ENCODE assay signal across 15 mouse cellular contexts in genomic region chr11:105459900-105460299, GRCm38 (mm10). TPM values are rescaled to one million over a fixed set of nuclear protein-coding genes. Genes with fewer than 3 reads are reported as not detected.
DNase-seq lines count a peak whose midpoint lies in the region; ATAC-seq lines count a peak whose summit lies in the region.
"Had no signal": no experiment of that assay in that cellular context is flagged by ENCODE, and none has a peak within 500 bp of the region (broad histone marks: within the 10 kb centered on the region; RNA-seq: fewer than 3 reads in every experiment).

No protein-coding gene starts in this region.

- H3K4me3 ChIP-seq in midbrain, embryonic 11.5 days (ENCODE audit: low read depth, low read length): no peak overlapping the region
- H3K4me3 ChIP-seq in midbrain, embryonic 15.5 days: no peak overlapping the region
- H3K4me3 ChIP-seq: forebrain, embryonic 10.5 days; heart, adult 2 months; liver, embryonic 13.5 days had no signal

- H3K9me3 ChIP-seq in midbrain, embryonic 11.5 days (ENCODE audit: control insufficient read depth, low read length): no peaks in the 10 kb centered on the region
- no peaks in the 10 kb centered on the region for H3K9me3 ChIP-seq in midbrain, embryonic 15.5 days
- H3K9me3 ChIP-seq: forebrain, embryonic 10.5 days; liver, embryonic 13.5 days had no signal

- DNase-seq in kidney, adult 11 months: peak; percentile 29
- DNase-seq in kidney, postnatal 4 days: no peak
- peak; percentile 82 for DNase-seq in midbrain, embryonic 11.5 days (ENCODE audit: low spot score, missing footprints)
- DNase-seq in adrenal gland, adult 2 months: peak; percentile 75
- DNase-seq in lung, postnatal 36 days: peak; percentile 38
- DNase-seq in cerebellum, postnatal 25 days: no peak
- no peak for DNase-seq in right cerebral cortex, postnatal 10 days (ENCODE audit: low spot score in 2 of 2)
- DNase-seq: cerebellum, adult 11 months; heart, postnatal 36 days; liver, embryonic 13.5 days; thymus, postnatal 36 days had no signal

- no peak for ATAC-seq in midbrain, embryonic 11.5 days (ENCODE audit: low FRiP score)
- ATAC-seq in midbrain, embryonic 15.5 days (replicated peaks): no peak

- H3K27me3 ChIP-seq in midbrain, embryonic 11.5 days (ENCODE audit: control insufficient read depth, insufficient read depth, low read length): no peaks in the 10 kb centered on the region
- no peaks in the 10 kb centered on the region for H3K27me3 ChIP-seq in midbrain, embryonic 15.5 days (replicated peaks)

- WGBS in midbrain, embryonic 11.5 days: 64% methylated on average over 5 of the region's 5 CpGs
- WGBS in midbrain, embryonic 15.5 days: 45% methylated on average over 5 of the region's 5 CpGs

- H3K9ac ChIP-seq in midbrain, embryonic 11.5 days (ENCODE audit: low read length): no peak overlapping the region
- H3K9ac ChIP-seq in midbrain, embryonic 15.5 days: no peak overlapping the region
- H3K9ac ChIP-seq: liver, embryonic 13.5 days had no signal

- H3K4me2 ChIP-seq in midbrain, embryonic 11.5 days: no peak overlapping the region
- H3K4me2 ChIP-seq in midbrain, embryonic 15.5 days: no peak overlapping the region
- H3K4me2 ChIP-seq: liver, embryonic 13.5 days had no signal

- H3K27ac ChIP-seq in midbrain, embryonic 11.5 days (ENCODE audit: low read depth, low read length): no peak overlapping the region
- no peak overlapping the region for H3K27ac ChIP-seq in midbrain, embryonic 15.5 days
- H3K27ac ChIP-seq: forebrain, embryonic 10.5 days; heart, adult 2 months; liver, embryonic 13.5 days had no signal

- no peaks in the 10 kb centered on the region for H3K36me3 ChIP-seq in midbrain, embryonic 11.5 days (ENCODE audit: control insufficient read depth, insufficient read depth, low read length)
- no peaks in the 10 kb centered on the region for H3K36me3 ChIP-seq in midbrain, embryonic 15.5 days (replicated peaks)
- H3K36me3 ChIP-seq: forebrain, embryonic 10.5 days; liver, embryonic 13.5 days had no signal

- peaks cover 10% of the 10 kb centered on the region; the same call in 1 of the 2 replicates for H3K4me1 ChIP-seq in midbrain, embryonic 11.5 days (ENCODE audit: control insufficient read depth, insufficient read depth, low read length)
- H3K4me1 ChIP-seq in midbrain, embryonic 15.5 days: peaks cover 20% of the 10 kb centered on the region
- H3K4me1 ChIP-seq: liver, embryonic 13.5 days had no signal

RNA-seq across cellular contexts. Expression of gene March10, which starts 3.4 kb away (rescaled TPM):
- 0.06 TPM in 1 of 2 replicates, not detected in the other for polyA plus RNA-seq in midbrain, embryonic 11.5 days (2014; fragmentation: Nextera tagmentation; extraction: Ambion mirVana)
- 0.34 and 0.58 TPM in 2 replicates for polyA plus RNA-seq in midbrain, embryonic 15.5 days (2015; fragmentation: Nextera tagmentation; extraction: Ambion mirVana)
- total RNA-seq in adrenal gland, adult 2 months (2021): not detected
- polyA plus RNA-seq in adrenal gland, adult 2 months (2012; rRNA removed): not detected in 2 replicates
- total RNA-seq: heart, adult 2 months; heart, postnatal 36 days had no signal
- polyA plus RNA-seq: kidney, embryonic 14.5 days; liver, embryonic 13.5 days had no signal

Comparison
In these comparisons a context has a peak if more than half of its experiments do, and no peak if none do; other contexts are left out.
1. DNase-seq: peak in kidney, adult 11 months (single experiment), midbrain, embryonic 11.5 days (single experiment), adrenal gland, adult 2 months (single experiment) and lung, postnatal 36 days (single experiment); none in kidney, postnatal 4 days (0 of 2), cerebellum, postnatal 25 days (0 of 2) and right cerebral cortex, postnatal 10 days (0 of 2).